Mouse (Mus musculus) cerebellum, adult 2 months (tissue): ENCODE measurements at regions not wholly inside any gene's neighbourhood (a gene's known extent, or its start where the extent isn't known, plus 50 kb on each side); places are given as distances from the start of the nearest gene placed in this dataset.
"Not testable (repeated sequence)": the region's sequence is repeated elsewhere in the genome, so short reads cannot be mapped to it uniquely, and the experiment has no call there.

Source experiments
- CTCF ChIP-seq: fragments of 200-500 bp; IDR thresholded peaks from 2 replicates; pipeline ENCODE4 v1.5.1; 2011; ENCODE audit warnings: low read depth, mild to moderate bottlenecking, control low read depth, low read length, moderate library complexity, borderline replicate concordance; ENCODE audit not compliant: insufficient read depth
- POLR2A ChIP-seq: fragments of 200-500 bp; IDR thresholded peaks from 2 replicates; pipeline ENCODE4 v1.6.1; 2011; ENCODE audit warnings: low read length, control low read depth, borderline replicate concordance; ENCODE audit not compliant: insufficient read depth

DNA sequence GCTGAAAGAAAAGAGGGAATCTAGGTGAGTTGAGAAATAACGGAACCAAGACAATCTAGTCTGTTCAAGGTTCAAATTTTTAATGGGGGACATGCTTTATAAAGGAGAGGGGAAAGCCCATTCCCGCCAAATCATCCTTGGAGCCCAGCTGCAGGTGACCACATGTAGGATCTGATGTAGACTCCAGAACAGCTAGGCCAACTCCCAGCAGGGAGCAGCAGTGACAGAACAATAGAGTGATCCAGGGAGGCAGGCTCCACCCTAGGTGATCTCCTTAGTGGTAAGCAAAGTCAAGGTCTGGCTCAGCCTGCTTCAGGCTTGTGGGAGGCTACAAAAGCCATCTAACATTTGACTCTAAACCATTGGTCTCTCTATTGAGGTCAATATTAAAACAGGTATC is 140.5 kb upstream of the Prlr start:
- not testable (repeated sequence) for TF ChIP-seq CTCF, POLR2A
